Mouse (Mus musculus) CD8-positive naive resting alpha-beta T cell, adult 2 months (primary cell): ENCODE measurements around the gene Scyl1.
"Not testable (repeated sequence)": the region's sequence is repeated elsewhere in the genome, so short reads cannot be mapped to it uniquely, and the experiment has no call there.

Experiments
- DNase-seq, 2 experiments: peaks; one replicate each; pipeline ENCODE4 v3.0.0; 2022; ENCODE audit warnings: low read depth in 2 of 2, low spot score in 2 of 2

Scyl1 gene

DNA sequence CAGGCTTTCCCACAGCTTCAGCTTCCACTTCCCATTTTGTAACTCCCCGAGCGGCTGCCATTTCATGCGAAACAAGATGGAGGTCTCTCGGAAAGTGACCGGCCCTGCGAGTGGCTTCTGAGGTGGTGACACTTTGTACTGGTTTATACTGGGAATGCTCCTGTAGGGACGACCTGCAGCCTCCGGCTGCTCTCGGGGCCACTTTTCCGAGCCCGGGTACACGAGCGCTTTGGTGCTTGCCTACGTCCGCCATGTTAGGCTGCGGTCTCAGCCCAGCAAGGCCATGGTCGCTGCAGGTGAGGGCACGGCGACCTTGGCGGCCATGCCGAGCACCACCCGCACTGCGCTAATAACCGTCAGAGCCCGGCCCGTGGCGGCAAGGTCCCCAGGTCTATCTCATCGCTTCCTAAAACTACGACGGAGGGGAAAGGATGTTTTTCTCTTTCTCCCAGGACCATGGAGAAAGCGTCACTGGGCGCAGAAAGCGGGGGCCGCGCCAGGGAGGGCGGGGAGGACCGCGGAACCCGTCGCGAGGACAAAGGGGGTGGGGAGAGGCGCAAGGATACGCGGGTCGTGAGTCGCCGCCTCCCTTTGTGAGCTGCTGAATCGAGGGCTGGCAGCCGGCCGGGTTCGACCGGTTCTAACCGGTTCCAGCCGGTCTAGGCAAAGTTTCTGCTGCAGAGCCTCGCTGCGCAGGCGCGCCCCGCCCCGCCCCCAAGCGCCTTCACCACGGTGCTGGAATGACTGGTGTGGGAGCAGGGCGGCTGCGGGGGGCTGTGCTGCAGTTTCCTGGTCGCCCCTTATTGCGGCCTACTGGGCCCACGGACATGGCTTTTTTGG is 32.0 kb upstream of the Scyl1 start:
- peak; percentile 99 for DNase-seq

DNA sequence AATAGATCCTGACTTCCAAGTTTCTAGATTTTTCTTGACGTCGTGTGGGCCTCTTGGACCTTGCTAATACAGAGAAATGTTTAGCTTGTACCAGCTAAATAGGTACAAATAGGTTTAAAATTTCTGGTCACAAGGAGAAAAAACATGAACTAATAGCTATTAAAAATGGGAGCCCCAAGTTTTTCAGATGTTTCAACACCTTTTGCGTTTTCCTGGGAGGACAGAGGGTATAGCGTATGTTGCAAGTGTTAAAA is 31.5 kb upstream of the Scyl1 start:
- DNase-seq: no peak

DNA sequence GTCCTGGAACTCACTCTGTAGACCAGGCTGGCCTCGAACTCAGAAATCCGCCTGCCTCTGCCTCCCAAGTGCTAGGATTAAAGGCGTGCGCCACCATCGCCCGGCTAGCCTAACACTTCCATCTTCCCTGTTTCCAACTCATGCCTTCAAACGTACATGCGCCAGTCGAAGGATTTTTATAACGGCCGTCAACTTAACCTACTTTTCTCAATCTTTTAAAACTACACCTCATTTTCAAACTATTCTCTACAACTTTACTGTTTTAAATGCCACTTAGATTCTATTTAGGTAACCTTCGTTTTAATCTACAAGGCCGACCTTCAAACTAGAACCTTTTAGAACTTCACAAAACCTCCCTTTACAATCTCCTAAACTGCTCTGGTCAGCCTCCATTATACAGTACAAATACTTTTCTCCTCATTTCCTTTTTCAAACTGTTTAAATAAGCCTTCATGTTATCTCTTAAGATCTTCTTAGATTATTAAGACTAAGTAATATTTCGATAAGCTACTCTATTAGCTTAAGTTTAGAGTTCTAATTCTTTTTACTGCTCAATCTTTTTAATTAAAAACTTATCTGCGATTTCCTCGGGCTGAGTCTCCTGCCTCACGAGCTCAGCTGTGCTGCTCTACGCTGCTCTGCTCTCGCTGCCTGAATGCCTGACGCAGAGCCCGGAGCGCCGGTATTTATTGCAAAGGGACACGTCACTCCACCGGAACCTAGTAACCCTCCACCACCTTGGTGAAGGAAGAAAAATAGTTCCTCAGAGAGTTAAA is 31.0 kb upstream of the Scyl1 start:
- DNase-seq: peak; percentile 97 to 98

DNA sequence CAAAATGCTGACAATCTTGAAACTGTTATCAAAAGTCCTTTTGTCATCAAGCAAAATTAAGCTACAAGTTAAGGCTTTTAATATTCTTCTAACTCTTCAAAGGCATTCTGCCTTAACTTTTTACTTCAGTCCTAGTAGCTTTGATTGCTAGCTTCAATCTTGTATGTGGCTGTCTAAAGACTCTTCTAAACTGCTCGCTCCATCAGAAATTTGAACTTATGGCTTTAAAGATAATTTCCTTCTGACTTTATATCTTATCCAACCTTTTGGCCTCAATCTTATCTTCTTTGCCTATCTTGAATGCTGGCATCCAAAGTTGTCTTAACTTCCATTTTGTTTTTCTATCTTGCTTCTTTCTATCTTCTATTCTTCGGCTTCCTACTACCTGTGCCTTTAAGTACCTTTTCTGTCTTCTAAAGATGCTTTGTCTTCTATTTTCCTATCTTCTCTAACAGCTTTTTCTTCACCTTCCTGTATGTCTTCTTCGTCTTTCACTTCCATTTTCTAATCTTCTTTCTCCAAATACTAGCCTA is 30.3 kb upstream of the Scyl1 start:
- DNase-seq: no peak

DNA sequence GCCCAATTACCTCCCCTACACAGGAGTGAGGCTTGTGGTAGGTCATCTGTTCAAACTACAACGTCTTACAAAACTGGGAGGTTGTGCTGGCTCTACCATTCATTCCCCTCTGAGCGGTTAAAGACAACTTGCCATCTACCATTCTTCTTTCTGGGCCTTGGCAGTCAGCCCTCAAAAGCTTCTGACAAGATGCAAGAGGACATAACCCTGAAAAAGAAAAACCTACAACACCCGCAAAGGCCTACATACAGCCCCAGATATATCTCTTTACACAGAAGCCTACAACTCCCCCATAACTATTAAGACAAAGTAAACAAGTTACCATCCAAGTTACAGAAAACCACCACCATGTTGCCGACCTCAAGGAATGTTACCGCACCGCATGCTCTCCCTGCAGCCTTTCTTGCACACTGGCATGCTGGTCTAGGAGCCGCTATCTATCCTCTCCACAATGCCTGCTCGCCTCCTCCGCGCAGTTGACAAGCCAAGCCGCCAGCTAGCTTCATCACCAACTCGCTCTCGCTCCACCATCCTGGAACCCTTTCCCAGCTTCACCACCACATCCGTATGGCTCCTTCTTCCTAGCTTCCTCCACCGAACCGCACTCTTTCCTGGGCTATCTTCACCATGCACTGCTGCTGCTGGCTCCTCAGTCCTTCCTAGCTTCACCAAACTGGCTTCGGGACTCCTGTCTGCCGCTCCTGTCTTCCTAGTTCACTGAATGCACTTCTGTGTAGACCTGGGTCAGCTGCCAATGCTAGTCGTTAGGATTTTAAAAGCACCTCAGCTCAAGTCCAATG is 29.6 kb upstream of the Scyl1 start:
- no peak for DNase-seq

DNA sequence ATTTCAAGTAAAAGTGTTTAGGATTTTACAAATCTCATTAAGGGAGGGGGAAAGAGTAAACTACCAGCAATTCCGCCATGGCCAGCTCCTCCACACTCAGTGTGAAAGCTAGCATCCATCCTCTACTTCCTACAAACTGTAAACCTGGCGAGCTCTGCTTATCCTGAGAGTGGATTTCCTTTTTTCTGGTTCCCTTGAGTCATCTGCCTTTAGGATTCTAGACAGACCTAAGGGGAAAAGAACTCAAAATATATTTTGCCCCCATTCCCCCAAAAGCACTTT is 29.1 kb upstream of the Scyl1 start:
- no peak for DNase-seq

DNA sequence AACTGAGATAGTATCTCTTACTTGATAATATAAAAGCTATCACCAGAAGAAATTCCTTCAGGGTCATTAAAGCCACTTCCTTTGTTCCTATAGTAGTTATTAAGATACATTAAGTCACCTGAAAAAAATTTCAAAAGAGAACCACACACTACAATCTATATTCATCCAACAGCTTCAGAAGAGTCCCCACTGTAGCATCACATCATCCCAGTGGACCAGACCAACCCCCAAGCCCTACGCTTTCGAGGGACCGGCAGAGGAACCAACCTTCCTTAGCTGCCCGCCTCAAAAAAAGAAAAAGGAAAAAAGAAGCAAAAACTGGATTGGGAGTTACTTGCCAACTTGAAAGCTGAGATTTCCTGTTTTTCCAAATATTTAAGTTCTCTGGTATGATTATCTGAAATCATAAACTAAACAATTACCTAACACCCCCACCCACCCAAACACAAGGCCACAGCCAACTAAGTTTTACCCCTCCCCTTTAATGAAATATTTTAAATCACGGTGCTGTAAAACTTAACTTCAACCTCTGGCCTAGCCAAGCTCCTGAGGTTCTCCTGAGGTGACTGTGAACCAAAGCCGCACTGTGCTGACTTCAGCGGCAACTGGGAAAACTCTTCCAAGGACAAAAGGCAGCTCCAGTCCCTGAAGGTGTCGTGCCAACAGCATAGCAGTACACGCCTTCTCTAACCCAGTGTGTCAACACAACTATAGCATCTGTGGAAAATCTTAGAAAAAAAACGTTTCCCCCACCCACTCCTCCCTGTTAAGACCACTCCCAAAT is 28.5 kb upstream of the Scyl1 start:
- DNase-seq: no peak

DNA sequence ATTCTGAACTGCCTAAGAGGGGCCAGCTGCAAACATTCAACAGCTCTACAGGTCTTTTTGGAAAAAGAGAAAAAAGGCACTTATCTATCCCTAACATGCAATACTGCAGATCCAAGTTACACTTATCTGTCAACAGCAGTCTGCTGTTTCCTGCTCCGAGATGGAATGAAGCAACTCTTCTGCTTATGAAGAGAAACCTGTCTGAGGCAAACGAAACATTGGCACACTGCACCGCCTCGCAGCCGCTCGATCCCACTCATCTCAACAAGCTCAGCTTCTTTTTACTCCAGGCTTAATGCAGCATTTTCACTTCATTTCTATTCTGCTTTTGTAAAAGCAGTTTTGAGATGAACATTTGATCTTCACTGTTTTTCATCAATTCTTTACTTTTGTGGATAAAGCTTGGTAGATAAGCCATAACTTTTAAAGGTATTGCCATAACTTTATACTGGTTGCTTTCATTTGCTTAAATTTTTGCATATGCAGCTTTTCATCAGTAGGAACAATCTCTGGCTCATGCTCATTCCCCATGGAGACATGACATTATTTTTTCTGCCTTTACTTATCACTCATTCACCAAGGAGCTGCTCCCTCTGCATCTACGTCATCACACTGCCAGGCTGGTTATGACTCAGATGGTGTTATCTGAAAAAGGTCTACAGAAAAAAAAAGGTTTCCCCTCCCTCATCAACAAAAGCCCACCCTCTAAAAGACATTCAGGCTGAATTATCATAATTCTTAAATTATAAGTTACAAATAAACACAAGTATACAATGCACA is 27.7 kb upstream of the Scyl1 start:
- no peak for DNase-seq

DNA sequence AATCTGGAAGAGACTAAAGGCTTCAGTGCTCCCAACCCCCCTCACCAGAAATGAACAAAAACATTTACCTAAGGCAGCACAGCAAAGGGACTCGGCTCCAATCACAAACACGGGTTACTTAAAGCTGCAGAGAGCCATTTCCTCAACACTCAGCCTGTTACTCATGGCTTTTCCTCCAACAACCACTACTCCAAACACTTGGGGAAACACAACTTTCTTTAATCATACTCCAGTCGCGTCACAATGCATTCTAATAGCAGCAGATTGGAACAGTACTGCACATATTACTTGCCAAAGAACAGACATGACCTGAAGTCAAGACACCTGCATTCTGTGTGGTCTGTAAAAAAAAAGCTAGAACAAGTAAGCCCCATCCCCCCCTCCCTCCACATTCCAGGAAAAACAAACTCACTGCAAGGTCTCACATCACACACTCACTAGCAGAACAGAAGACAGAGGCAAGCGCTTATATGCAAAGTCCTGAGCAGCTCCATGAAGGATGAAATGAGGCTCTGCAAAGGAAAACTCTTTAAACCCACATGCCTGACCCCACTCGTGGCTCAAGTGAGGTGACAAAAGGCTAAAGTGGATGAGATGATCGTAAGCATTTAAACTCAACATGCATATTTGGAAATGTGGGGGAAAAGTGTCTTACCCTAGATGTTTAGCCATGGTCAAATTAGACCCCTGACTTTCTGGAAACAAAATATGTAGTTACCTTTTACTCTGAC is 26.3 kb upstream of the Scyl1 start:
- DNase-seq: no peak

DNA sequence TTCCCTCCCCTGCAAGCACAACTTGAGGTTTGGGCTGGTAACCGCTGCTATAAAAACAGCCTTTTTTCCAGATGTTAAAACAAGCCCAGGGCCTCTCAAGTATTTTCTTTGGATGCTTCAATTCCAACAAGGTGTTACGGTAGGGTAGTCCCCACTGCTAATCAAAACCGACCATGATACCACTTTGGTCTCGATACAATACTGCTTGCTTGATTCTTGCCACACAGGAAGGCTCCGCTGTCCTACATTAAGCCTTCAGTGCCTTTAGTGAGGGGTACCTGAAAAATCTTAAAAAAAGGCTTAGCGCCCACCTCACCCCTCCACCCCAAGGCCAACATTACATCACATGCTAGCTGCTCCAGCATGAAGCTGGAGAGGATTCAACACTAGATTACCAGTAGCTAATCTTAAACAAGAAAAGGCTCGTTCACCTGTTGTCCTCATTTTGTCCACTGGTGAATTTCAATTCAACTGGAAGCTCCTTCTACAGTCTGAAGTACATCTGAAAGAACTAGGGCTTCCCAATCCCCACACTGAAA is 25.4 kb upstream of the Scyl1 start:
- DNase-seq: no peak

DNA sequence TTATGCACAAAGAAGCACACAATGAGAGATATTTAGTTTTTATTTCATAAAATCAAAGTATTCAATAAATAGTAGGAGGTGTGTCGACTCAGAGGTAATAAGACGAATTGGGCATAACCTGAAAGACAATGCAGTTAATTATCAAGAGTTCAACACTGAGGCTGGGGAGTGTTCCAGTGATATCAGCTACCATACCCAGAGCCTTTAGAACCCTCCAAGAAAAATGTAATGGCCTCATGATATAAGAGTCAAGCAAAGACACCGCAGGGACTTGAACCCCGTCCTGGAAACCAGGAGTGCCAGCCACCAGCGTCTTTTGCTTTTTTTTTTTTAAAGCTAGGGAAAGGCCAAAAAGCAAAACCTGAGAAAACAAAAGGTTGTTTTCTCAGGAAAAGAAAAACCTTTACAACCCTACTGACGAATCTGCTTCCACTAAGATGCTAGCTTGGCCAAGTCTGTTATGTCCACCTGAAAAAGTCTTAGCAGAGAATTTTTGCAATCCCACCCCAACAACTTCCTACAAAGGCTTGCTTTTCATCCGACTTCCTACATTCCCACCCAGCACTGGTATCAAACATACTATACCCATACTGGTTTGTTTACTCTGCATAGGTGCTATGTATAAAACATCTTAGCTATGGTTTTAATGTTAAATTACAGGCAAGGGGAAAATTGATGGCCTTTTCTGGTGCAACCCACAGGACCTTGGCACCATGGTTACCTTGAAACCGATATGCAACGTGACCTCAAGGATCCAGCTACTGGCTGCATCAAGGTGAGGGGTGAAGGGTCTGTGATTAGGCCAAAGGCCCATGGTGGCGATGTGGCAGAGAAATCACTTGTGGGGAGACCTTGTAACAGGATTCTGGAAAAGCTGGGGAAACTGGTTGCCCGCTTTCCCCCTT is 24.7 kb upstream of the Scyl1 start:
- no peak for DNase-seq

DNA sequence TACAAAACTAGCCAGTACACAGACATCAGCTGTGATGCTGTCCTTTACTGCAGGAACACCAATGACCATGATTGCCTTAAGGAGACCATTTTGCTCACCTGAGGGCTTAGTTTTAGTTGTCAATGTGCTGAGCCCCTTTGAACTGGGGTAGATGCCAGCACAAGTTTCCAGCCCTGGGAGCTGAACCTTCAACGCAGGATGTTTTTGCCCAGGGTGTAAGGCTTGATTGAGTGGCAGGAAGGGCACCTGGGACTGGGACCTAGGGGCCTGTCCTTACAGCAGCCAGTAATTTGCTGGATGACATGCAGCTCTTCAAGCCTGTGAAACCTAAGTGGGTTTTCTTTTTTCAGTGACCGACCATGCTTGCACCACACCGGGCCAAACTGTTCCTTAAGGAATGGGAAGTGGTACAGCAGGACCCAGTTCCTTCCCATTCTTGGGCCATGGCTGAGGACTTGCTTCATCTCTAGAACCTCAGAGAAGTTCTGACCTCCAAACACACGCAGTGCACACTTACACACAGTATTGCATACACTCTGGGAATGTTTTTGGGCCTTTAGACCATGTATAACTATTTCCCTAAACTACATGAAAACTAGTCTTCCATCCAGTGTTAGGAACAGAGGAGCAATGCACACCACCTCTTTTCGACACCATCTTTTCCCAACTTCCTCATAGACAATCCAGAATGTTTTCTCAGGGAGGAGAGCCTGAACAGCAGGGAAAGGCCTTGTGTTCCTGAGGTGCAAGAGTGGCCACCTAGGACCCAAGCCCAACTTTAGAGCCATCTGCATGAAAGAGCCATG is 23.8 kb upstream of the Scyl1 start:
- no peak for DNase-seq

DNA sequence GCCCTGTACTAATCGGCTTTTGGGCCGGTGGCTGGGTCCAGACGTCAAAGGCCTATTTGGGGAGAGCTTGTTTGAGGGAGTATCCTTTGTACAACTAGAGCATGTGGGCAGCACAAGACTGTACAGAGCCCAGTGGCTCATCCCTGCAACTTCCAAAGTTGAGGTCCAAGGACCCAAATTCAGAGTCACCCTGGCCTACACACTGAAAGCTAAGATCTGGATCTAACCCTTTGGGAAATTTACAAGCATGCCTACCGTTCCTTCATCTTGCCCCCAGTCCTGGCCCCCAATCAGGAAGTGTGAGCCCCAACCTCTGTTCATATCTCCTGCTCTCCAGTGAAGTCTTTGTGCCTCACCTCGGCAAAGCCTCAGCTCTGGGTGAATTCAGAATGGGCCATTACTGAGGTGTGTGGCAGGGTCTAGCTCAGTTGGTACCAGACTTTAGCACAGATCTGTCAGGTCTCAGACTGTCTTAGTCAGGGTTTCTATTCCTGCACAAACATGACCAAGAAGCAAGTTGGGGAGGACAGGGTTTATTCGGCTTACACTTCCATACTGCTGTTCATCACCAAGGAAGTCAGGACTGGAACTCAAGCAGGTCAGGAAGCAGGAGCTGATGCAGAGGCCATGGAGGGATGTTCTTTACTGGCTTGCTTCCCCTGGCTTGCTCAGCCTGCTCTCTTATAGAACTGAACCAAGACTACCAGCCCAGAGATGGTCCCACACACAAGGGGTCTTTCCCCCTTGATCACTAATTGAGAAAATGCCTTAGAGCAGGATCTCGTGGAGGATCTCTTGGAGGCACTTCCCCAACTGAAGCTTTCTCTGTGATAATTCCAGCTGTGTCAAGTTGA is 22.9 kb upstream of the Scyl1 start:
- not testable (repeated sequence) for DNase-seq

DNA sequence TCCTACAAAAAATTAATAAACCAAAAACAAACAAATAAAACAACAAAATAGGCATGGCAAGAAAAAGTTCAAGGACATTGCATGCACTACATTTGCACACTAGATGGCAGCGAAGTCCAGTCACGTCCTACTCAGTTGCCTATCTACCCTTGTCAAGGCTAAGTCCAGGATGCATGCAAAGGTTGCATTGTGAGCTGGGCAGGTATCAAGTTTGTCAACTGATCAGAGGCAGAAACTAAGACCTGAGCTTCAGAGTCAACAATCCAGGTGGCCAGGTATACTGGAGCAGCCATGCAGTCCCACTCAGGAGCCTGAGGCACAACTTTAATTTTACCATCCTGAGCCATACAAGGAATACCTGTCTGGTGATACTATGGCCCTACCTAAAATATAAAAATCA is 21.9 kb upstream of the Scyl1 start:
- peak in 1 of 2 experiments; percentile 69 for DNase-seq

DNA sequence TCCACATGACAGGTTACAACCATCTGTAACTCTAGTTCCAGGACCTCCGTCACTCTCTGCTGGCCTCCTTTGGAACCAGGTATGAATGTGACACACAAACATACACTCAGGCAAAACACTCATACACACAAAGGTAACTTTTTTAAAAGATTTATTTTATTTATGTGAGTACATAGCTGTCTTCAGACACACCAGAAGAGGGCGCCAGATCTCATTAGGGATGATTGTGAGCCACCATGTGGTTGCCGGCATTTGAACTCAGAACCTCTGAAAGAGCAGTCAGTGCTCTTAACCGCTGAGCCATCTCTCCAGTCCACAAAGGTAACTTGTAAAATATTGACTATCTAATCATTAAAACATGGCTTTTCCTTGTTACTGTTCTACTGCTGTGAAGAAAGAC is 20.1 kb upstream of the Scyl1 start:
- DNase-seq: no peak

DNA sequence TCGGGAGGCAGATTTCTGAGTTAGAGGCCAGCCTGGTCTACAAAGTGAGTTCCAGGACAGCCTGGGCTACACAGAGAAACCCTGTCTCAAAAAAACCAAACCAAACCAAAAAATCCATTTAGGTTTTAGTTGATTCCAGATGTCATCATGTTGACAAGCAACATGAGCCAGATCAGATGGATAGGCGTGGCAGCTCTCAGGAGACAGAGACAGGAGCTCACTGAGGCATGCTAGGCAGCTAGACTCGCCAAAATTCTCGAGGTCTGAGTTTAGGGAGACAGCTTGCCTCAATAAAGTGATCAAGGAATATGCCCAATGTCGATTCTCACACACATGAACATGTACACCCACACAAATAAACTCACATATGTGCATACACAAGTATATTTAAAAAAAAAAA is 17.8 kb upstream of the Scyl1 start:
- no peak for DNase-seq

DNA sequence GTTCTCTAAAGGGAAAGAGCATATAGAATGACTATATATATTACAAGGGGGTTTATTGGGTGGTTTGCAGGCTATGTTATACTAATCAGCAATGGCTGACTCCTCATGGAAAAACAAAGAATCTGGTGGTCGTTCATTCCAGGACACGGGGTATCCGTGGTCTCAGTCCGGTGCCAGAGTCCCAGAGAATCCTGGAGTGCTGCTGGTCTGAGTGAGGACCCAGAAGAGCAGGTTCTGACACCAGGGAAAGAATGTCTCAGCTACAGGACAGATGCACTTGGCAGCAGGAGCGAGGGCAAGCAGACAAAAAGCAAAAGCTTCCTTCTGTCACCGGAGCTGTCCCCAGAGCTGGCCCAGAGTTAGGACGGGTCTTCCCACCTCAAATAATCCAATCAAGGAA is 17.4 kb upstream of the Scyl1 start:
- no peak for DNase-seq
